Mouse (Mus musculus) midbrain, embryonic 14.5 days (tissue): ENCODE results near the gene Il20rb. TPM values are rescaled to one million over a fixed set of nuclear protein-coding genes. Genes with fewer than 3 reads are reported as not detected.

Experiments
- ATAC-seq: fragments of 200-750 bp; cut with Nextera tagmentation; 2 replicates; pipeline ENCODE4 v1.8.0; 2017; ENCODE audit warnings: moderate number of reproducible peaks, moderate library complexity; ENCODE audit not compliant: low FRiP score, low TSS enrichment
- DNase-seq: peaks from one replicate; pipeline ENCODE4 v3.0.0-alpha.2; 2015
- H3K27ac ChIP-seq: fragments of 300-500 bp; sonication (generic); replicated peaks from 2 replicates; pipeline ENCODE4 v1.5.1; 2014; ENCODE audit warnings: mild to moderate bottlenecking, low read depth, low read length, moderate library complexity
- H3K27me3 ChIP-seq: fragments of 300-500 bp; sonication (generic); 2 replicates; pipeline ENCODE4 v1.6.1; 2014; ENCODE audit warnings: low read length, control low read depth, mixed read lengths; ENCODE audit not compliant: control insufficient read depth, insufficient read depth
- H3K36me3 ChIP-seq: fragments of 300-500 bp; sonication (generic); 2 replicates; pipeline ENCODE4 v1.6.1; 2014; ENCODE audit warnings: low read length, control low read depth; ENCODE audit not compliant: control insufficient read depth, insufficient read depth
- H3K4me1 ChIP-seq: fragments of 300-500 bp; sonication (generic); 2 replicates; pipeline ENCODE4 v1.6.1; 2014; ENCODE audit warnings: mild to moderate bottlenecking, antibody characterized with exemption, low read length, control low read depth; ENCODE audit not compliant: control insufficient read depth, insufficient read depth
- H3K4me2 ChIP-seq: fragments of 300-500 bp; sonication (generic); 2 replicates; pipeline ENCODE4 v1.6.1; 2014; ENCODE audit warnings: mild to moderate bottlenecking, low read length, moderate library complexity
- H3K4me3 ChIP-seq: fragments of 300-500 bp; sonication (generic); replicated peaks from 2 replicates; pipeline ENCODE4 v1.5.1; 2014; ENCODE audit warnings: low read depth, low read length
- H3K9ac ChIP-seq: fragments of 300-500 bp; sonication (generic); replicated peaks from 2 replicates; pipeline ENCODE4 v1.6.1; 2014; ENCODE audit warnings: mild to moderate bottlenecking, low read length, moderate library complexity
- H3K9me3 ChIP-seq: fragments of 300-500 bp; sonication (generic); 2 replicates; pipeline ENCODE4 v1.6.1; 2016; ENCODE audit warnings: low read length, control low read depth, mixed read lengths; ENCODE audit not compliant: control insufficient read depth
- WGBS: fragments of 180-500 bp; shearing (Covaris S2); extraction: QIAGEN DNeasy Blood & Tissue Kit; methylation state at CpG from one replicate; pipeline ENCODE4 v1.1.7; 2014; 5-methylcytosine and 5-hydroxymethylcytosine counted together
- polyA plus RNA-seq: library from polyadenylated mRNA; unstranded; fragments of >200 nt; fragmentation: Nextera tagmentation; extraction: Ambion mirVana; gene quantifications from 2 replicates; pipeline ENCODE4 v1.2.1, GENCODE M21; 2014

Il20rb gene
- polyA plus RNA-seq, 1 experiment from 2014 or later, result 0.99 TPM

DNA sequence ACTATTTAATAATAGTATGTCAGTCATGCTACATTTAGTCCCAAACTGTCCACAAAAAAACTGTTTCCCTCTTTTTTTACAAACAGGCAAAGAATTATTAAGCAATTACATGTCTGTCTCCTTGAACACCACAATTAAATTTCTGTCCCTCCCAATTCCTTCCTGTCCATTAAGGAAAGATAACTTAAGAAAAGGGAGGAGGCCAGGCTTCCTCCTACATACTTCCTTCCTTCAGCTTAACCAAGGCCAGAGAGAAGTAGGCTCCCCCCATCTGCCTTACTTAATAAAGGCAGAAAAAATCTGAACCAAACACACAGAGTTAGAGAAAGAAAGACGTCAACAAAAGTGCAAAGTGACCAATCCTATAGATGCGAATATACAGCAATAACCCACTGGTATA, 21.0 kb upstream of the Il20rb start:
- DNase-seq (no peak), ATAC-seq (no peak)
- Histone ChIP-seq H3K9me3 (no peaks in the 10 kb centered on the region), H3K36me3 (no peaks in the 10 kb centered on the region), H3K4me2 (no peak overlapping the region), H3K4me1 (no peaks in the 10 kb centered on the region), H3K4me3 (no peak overlapping the region), H3K9ac (no peak overlapping the region), H3K27ac (no peak overlapping the region), H3K27me3 (no peaks in the 10 kb centered on the region)
- 92% methylated on average over 2 of the region's 2 CpGs for whole genome bisulfite sequencing

DNA sequence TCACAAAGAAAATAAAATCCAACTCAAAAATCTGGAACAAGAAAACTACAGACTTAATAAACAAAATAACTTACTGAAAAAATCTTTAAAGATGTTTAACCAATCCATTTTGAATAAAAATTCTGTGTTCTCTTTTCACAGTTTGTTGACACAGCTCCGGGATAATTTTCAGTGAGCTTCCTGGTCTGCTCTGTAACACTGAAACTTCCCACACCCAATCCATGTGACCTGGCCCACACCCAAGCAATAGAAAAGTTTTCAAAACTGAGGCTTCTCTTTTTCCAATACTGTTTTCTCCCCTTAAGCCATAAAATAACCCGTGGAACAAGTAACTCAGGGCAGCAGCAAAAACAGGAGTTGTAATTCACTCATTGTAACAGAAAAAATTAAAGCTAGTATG, 20.1 kb upstream of the Il20rb start:
- Histone ChIP-seq H3K9ac (no peak overlapping the region), H3K4me2 (no peak overlapping the region), H3K27ac (no peak overlapping the region), H3K4me1 (no peaks in the 10 kb centered on the region), H3K36me3 (no peaks in the 10 kb centered on the region), H3K4me3 (no peak overlapping the region), H3K27me3 (no peaks in the 10 kb centered on the region), H3K9me3 (no peaks in the 10 kb centered on the region)
- DNase-seq (no peak), ATAC-seq (no peak)
- WGBS, result 78% methylated on average over 2 of the region's 2 CpGs

- Histone ChIP-seq H3K36me3 (no peaks in the 10 kb centered on the region), H3K4me2 (no peak overlapping the region), H3K27ac (no peak overlapping the region), H3K27me3 (no peaks in the 10 kb centered on the region), H3K4me3 (no peak overlapping the region), H3K9ac (no peak overlapping the region), H3K4me1 (no peaks in the 10 kb centered on the region), H3K9me3 (no peaks in the 10 kb centered on the region)
- ATAC-seq (no peak), DNase-seq (no peak)
- 97% methylated on average over 4 of the region's 4 CpGs for WGBS
Measured at GRCm38 (mm10) chr9:100505498-100505897, 18.9 kb upstream of the Il20rb start.

DNA sequence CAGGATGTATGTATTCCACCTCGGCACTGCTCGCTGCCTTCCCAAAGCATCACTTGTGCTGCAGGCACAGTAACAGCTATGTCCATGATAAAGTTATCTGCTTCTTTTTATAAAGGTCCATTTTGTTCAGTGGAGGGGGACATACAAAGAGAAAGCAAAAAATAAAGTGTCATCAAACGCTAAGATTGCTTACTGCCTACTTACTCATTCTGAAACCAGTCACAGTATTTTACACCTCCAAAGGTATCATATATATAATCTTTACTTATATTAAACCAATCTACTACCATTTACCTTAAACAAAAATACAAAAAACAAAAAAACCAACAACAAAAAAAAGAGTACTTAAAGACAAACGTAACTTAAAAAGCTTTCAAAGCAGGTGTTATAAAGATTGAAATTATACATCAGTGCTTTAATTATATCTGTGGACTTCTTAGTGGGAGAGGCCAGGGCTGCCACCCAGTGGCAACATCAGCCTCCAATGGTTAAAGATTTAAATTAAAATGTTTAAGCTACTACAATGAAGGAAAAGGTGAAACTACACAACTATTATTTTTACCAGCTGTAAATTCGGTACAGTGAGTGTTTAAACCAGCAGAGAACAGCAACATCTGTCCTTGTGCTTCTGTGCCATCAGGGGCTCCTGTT, 7.1 kb upstream of the Il20rb start:
- H3K9me3 ChIP-seq, result no peaks in the 10 kb centered on the region
- DNase-seq, result no peak
- H3K4me2 ChIP-seq, result no peak overlapping the region
- H3K36me3 ChIP-seq, result 0 out of 2 replicates have a peak, but pooled peaks cover 5% of the 10 kb centered on the region
- H3K27me3 ChIP-seq, result no peaks in the 10 kb centered on the region
- no peaks in the 10 kb centered on the region for H3K4me1 ChIP-seq
- H3K27ac ChIP-seq, result no peak overlapping the region
- no peak overlapping the region for H3K4me3 ChIP-seq
- H3K9ac ChIP-seq, result no peak overlapping the region
- WGBS, result 92% methylated on average over 5 of the region's 5 CpGs
- ATAC-seq, result no peak

- 0 out of 2 replicates have a peak, but pooled peaks cover 5% of the 10 kb centered on the region for H3K36me3 ChIP-seq
- H3K4me2 ChIP-seq, result no peak overlapping the region
- WGBS, result 98% methylated on average over 1 of the region's 1 CpGs
- ATAC-seq (no peak), DNase-seq (no peak)
- no peaks in the 10 kb centered on the region for H3K9me3 ChIP-seq
- no peak overlapping the region for H3K27ac ChIP-seq
- no peaks in the 10 kb centered on the region for H3K27me3 ChIP-seq
- no peak overlapping the region for H3K4me3 ChIP-seq
- no peaks in the 10 kb centered on the region for H3K4me1 ChIP-seq
- H3K9ac ChIP-seq, result no peak overlapping the region
Measured at GRCm38 (mm10) chr9:100491424-100491823, 4.8 kb upstream of the Il20rb start.

GRCm38 (mm10) chr9:100488969-100489368, 2.4 kb upstream of the Il20rb start:
- DNase-seq (no peak), ATAC-seq (no peak)
- no peak overlapping the region for H3K4me3 ChIP-seq
- WGBS, result 95% methylated on average over 6 of the region's 6 CpGs
- no peak overlapping the region for H3K9ac ChIP-seq
- H3K4me2 ChIP-seq, result no peak overlapping the region
- no peaks in the 10 kb centered on the region for H3K9me3 ChIP-seq
- no peaks in the 10 kb centered on the region for H3K27me3 ChIP-seq
- no peaks in the 10 kb centered on the region for H3K4me1 ChIP-seq
- no peak overlapping the region for H3K27ac ChIP-seq
- H3K36me3 ChIP-seq, result peaks cover 2% of the 10 kb centered on the region; the same call in 1 of the 2 replicates

DNA sequence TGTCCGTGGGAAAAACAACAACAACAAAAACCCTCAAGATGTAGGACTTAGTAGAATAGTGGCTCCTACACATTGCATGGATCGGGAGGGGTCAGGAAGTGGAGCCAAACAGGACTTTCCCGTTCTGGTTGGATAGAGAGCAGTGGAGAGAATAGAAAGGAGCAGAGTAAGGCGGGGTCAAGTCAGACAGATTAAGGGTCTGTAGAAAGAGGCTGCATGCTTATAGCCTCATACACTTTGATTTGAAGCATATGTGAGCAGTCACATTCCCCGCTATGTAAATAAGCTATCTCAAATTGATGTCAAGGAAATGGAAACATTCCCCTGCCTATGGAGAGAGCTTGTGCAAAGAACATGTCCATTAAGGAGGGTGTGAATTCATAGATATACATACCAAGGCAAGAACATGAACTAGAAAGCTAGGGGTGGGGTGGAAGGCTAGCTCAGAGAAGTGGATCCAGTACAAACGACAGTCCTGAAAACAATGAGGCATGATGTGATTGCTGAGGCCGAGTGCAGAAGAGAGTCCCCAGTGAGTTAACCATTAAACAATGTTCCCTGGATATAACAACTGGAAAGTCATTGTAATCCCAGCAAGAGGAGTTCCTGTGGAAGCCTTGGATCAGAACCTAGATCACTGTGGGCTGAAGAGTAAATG, 1.6 kb upstream of the Il20rb start:
- no peak overlapping the region for H3K27ac ChIP-seq
- H3K4me3 ChIP-seq, result no peak overlapping the region
- H3K9me3 ChIP-seq, result no peaks in the 10 kb centered on the region
- 79% methylated on average over 7 of the region's 7 CpGs for WGBS
- H3K4me2 ChIP-seq, result no peak overlapping the region
- H3K9ac ChIP-seq, result no peak overlapping the region
- no peaks in the 10 kb centered on the region for H3K4me1 ChIP-seq
- no peaks in the 10 kb centered on the region for H3K27me3 ChIP-seq
- peaks cover 2% of the 10 kb centered on the region; the same call in 1 of the 2 replicates for H3K36me3 ChIP-seq
- ATAC-seq, result no peak
- DNase-seq, result no peak

GRCm38 (mm10) chr9:100483318-100483717, 3.3 kb downstream of the Il20rb start:
- WGBS, result 96% methylated on average over 5 of the region's 5 CpGs
- Histone ChIP-seq H3K9me3 (no peaks in the 10 kb centered on the region), H3K4me2 (no peak overlapping the region), H3K9ac (no peak overlapping the region), H3K4me1 (no peaks in the 10 kb centered on the region), H3K4me3 (no peak overlapping the region), H3K27ac (no peak overlapping the region), H3K36me3 (no peaks in the 10 kb centered on the region; the same call in 1 of the 2 replicates), H3K27me3 (no peaks in the 10 kb centered on the region)
- ATAC-seq (no peak), DNase-seq (no peak)

GRCm38 (mm10) chr9:100481626-100482025, 5.0 kb downstream of the Il20rb start:
- ATAC-seq (no peak), DNase-seq (no peak)
- H3K4me3 ChIP-seq, result no peak overlapping the region
- H3K9me3 ChIP-seq, result peaks cover 6% of the 10 kb centered on the region; the same call in 1 of the 2 replicates
- no peak overlapping the region for H3K9ac ChIP-seq
- no peaks in the 10 kb centered on the region for H3K4me1 ChIP-seq
- WGBS, result 66% methylated on average over 6 of the region's 6 CpGs
- no peak overlapping the region for H3K27ac ChIP-seq
- H3K4me2 ChIP-seq, result no peak overlapping the region
- H3K36me3 ChIP-seq, result no peaks in the 10 kb centered on the region; the same call in 1 of the 2 replicates
- no peaks in the 10 kb centered on the region for H3K27me3 ChIP-seq
